Mouse (Mus musculus): ENCODE results near the gene Map2k5. TPM values are rescaled to one million over a fixed set of nuclear protein-coding genes. Genes with fewer than 3 reads are reported as not detected.

Map2k5 gene
- polyA plus RNA-seq, 1 experiment = 32.7 TPM

DNA sequence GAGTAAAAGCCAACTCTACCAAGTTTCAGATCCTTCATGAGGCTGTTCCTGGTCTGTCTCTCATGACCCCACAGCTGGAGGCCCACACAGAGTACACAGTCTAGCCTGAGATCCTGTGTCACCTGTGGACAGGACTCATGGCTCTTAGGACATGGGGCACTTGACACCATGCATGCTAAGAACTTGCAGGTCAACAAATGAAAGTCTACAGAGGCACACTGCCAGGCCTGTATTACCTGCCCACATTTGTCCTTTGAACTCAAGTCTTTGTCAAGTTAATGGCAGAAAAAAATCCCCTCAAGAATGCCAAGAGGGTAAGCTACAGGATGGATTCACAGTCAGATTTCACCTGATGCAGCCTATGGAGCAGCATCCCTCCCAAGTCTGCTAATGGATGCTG lies 62.5 kb downstream of the Map2k5 start:
- H3K4me3 ChIP-seq (ENCODE audit: insufficient read depth, low read length) = no peak overlapping the region
- H3K4me1 ChIP-seq (ENCODE audit: control insufficient read depth, insufficient read depth, low read length) = no peaks in the 10 kb centered on the region
- H3K27ac ChIP-seq (ENCODE audit: insufficient read depth, low read length) = no peak overlapping the region
- TF ChIP-seq CTCF (IDR thresholded peaks at IDR 0.05; ENCODE audit: extremely low read depth, insufficient read depth, low read length) = no peak

DNA sequence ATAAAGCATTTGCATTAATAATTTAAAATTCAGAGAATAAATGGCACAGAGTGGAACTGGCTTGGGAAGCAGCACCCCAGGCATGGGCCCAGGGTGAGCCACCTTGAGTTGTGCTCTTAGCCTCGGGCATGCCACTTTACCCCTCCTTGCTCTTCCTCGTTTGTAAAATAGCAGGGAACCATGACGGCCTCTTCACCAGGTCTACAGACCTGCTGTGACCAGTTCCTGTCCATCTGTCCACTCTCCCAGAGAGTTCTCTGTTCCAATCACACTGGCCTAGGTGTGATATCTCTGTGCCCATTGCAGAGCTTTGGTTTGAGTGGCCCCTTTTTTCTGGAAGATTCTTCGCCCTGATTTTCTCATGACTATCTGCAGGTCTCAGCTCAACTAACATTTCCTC lies 63.6 kb downstream of the Map2k5 start:
- Histone ChIP-seq H3K4me3 (ENCODE audit: insufficient read depth, low read length) (no peak overlapping the region), H3K27ac (ENCODE audit: insufficient read depth, low read length) (no peak overlapping the region), H3K4me1 (ENCODE audit: control insufficient read depth, insufficient read depth, low read length) (no peaks in the 10 kb centered on the region)
- TF ChIP-seq POLR2A (IDR thresholded peaks at IDR 0.05; ENCODE audit: extremely low read depth, insufficient read depth, low read length) (no peak), CTCF (IDR thresholded peaks at IDR 0.05; ENCODE audit: extremely low read depth, insufficient read depth, low read length) (no peak)

GRCm38 (mm10) chr9:63309956-63310355 lies 67.7 kb downstream of the Map2k5 start:
- no peak overlapping the region for H3K27ac ChIP-seq (ENCODE audit: insufficient read depth, low read length)
- no peaks in the 10 kb centered on the region for H3K4me1 ChIP-seq (ENCODE audit: control insufficient read depth, insufficient read depth, low read length)
- no peak overlapping the region for H3K4me3 ChIP-seq (ENCODE audit: insufficient read depth, low read length)
- TF ChIP-seq CTCF (IDR thresholded peaks at IDR 0.05; ENCODE audit: extremely low read depth, insufficient read depth, low read length) (no peak), POLR2A (IDR thresholded peaks at IDR 0.05; ENCODE audit: extremely low read depth, insufficient read depth, low read length) (no peak)

DNA sequence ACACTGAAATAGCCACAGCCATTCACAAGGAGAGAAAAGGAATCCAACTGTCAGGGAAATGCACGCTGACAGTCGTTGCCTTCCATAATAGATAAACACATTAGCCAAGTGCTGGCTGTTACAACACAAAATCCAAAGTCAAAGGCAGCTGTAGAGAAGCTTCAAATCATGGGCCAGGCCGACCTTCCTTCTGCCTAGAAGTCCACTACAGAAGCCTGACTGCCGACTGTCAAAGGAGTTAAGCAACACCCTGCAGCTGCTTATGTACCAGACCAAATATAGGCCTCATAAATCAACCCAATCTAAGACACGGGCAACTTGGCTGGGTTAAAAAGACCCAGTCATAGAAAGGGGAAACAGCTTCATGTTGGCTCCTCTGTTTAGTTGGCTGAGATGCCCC lies 68.7 kb downstream of the Map2k5 start:
- Histone ChIP-seq H3K27ac (ENCODE audit: insufficient read depth, low read length) (no peak overlapping the region), H3K4me3 (ENCODE audit: insufficient read depth, low read length) (no peak overlapping the region), H3K4me1 (ENCODE audit: control insufficient read depth, insufficient read depth, low read length) (no peaks in the 10 kb centered on the region)
- TF ChIP-seq POLR2A (IDR thresholded peaks at IDR 0.05; ENCODE audit: extremely low read depth, insufficient read depth, low read length) (no peak), CTCF (IDR thresholded peaks at IDR 0.05; ENCODE audit: extremely low read depth, insufficient read depth, low read length) (no peak)

- H3K4me3 ChIP-seq (ENCODE audit: insufficient read depth, low read length) = no peak overlapping the region
- no peak overlapping the region for H3K27ac ChIP-seq (ENCODE audit: insufficient read depth, low read length)
- no peaks in the 10 kb centered on the region for H3K4me1 ChIP-seq (ENCODE audit: control insufficient read depth, insufficient read depth, low read length)
- no peak for TF ChIP-seq POLR2A (IDR thresholded peaks at IDR 0.05; ENCODE audit: extremely low read depth, insufficient read depth, low read length)
Observed at GRCm38 (mm10) chr9:63308441-63308840, 69.3 kb downstream of the Map2k5 start.

- no peak for TF ChIP-seq POLR2A (IDR thresholded peaks at IDR 0.05; ENCODE audit: extremely low read depth, insufficient read depth, low read length)
- no peak for TF ChIP-seq CTCF (IDR thresholded peaks at IDR 0.05; ENCODE audit: extremely low read depth, insufficient read depth, low read length)
- no peak overlapping the region for H3K4me3 ChIP-seq (ENCODE audit: insufficient read depth, low read length)
- no peak overlapping the region for H3K27ac ChIP-seq (ENCODE audit: insufficient read depth, low read length)
- no peaks in the 10 kb centered on the region for H3K4me1 ChIP-seq (ENCODE audit: control insufficient read depth, insufficient read depth, low read length)
Observed at GRCm38 (mm10) chr9:63302511-63302910, 75.2 kb downstream of the Map2k5 start.

DNA sequence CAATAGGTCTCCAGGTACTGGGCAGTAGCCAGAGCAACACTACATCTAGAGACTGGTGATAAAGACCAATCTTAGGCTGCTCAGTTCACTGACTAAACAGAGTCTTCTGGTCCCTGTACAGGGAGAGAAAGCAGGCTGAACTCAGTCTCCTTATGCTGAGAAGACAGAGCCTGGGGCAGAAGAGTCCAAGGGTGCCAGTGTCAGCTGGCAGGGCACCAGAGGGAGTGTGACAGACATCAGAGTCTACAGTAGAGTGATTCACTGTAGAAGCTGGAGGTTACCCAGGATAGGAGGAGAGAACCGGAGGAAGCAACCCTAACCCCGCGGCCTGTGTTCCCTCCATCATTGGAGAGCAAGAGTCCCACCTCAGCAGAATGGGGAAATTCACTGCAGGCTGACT lies 79.0 kb downstream of the Map2k5 start:
- no peak for TF ChIP-seq POLR2A (IDR thresholded peaks at IDR 0.05; ENCODE audit: extremely low read depth, insufficient read depth, low read length)
- no peak for TF ChIP-seq CTCF (IDR thresholded peaks at IDR 0.05; ENCODE audit: extremely low read depth, insufficient read depth, low read length)
- no peak overlapping the region for H3K27ac ChIP-seq (ENCODE audit: insufficient read depth, low read length)
- H3K4me1 ChIP-seq (ENCODE audit: control insufficient read depth, insufficient read depth, low read length) = peaks cover 5% of the 10 kb centered on the region
- no peak overlapping the region for H3K4me3 ChIP-seq (ENCODE audit: insufficient read depth, low read length)

DNA sequence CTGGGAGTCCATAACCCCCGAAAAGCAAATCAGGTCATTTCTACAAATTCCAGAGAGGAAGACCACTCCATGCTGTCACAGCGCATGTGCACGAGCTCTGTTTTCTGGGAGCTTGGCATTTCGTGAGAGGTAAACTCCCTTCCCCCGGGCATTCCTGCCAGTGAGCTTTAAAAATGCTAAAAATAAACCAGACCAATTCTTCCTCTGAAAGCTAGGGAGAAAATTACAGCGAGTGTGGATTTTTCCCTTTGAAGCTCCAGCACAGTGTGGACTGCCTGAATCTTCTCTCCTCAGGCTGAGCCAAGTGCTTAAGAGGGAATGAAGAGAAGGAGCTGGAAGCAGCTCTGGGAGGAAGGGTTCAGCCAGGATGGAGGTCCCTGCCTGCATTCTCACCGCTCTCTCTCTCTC lies 82.1 kb downstream of the Map2k5 start:
- Histone ChIP-seq H3K4me3 (ENCODE audit: insufficient read depth, low read length) (peak overlapping the region; percentile 25; the same call in 1 of the 2 replicates), H3K27ac (ENCODE audit: insufficient read depth, low read length) (no peak overlapping the region), H3K4me1 (ENCODE audit: control insufficient read depth, insufficient read depth, low read length) (peaks cover 5% of the 10 kb centered on the region)
- no peak for TF ChIP-seq CTCF (IDR thresholded peaks at IDR 0.05; ENCODE audit: extremely low read depth, insufficient read depth, low read length)
- 0 out of 2 replicates have a peak, but pooled peaks have one; percentile 31 for TF ChIP-seq POLR2A (IDR thresholded peaks at IDR 0.05; ENCODE audit: extremely low read depth, insufficient read depth, low read length)

DNA sequence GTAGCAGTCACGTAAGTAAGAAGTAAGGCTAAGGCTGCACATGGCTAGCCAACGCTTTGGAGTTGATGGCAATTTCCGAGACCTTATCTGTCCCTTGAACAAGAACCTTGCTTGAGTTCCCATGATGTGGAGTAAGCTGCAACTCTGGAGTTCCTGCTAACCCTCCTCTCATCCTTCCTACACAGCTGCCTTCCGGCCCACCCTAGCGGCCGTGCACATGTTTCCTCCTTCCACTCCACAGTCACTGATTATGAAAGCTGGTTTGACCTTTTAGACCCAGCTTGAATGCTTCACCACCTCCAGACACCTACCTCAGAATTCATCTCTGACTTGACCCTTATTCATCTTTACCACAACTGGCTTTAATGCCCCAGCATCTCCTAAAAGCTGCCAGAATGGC lies 82.9 kb downstream of the Map2k5 start:
- Histone ChIP-seq H3K4me3 (ENCODE audit: insufficient read depth, low read length) (no peak overlapping the region), H3K4me1 (ENCODE audit: control insufficient read depth, insufficient read depth, low read length) (peaks cover 5% of the 10 kb centered on the region), H3K27ac (ENCODE audit: insufficient read depth, low read length) (no peak overlapping the region)
- no peak for TF ChIP-seq CTCF (IDR thresholded peaks at IDR 0.05; ENCODE audit: extremely low read depth, insufficient read depth, low read length)
- TF ChIP-seq POLR2A (IDR thresholded peaks at IDR 0.05; ENCODE audit: extremely low read depth, insufficient read depth, low read length) = no peak

GRCm38 (mm10) chr9:63293781-63294480 lies 83.8 kb downstream of the Map2k5 start:
- peaks cover 5% of the 10 kb centered on the region for H3K4me1 ChIP-seq (ENCODE audit: control insufficient read depth, insufficient read depth, low read length)
- no peak overlapping the region for H3K27ac ChIP-seq (ENCODE audit: insufficient read depth, low read length)
- no peak overlapping the region for H3K4me3 ChIP-seq (ENCODE audit: insufficient read depth, low read length)
- no peak for TF ChIP-seq CTCF (IDR thresholded peaks at IDR 0.05; ENCODE audit: extremely low read depth, insufficient read depth, low read length)
- TF ChIP-seq POLR2A (IDR thresholded peaks at IDR 0.05; ENCODE audit: extremely low read depth, insufficient read depth, low read length) = no peak

Measured in cortical plate, adult 2 months (tissue).